Mouse (Mus musculus): ENCODE results near the gene Cadm2.

DNA sequence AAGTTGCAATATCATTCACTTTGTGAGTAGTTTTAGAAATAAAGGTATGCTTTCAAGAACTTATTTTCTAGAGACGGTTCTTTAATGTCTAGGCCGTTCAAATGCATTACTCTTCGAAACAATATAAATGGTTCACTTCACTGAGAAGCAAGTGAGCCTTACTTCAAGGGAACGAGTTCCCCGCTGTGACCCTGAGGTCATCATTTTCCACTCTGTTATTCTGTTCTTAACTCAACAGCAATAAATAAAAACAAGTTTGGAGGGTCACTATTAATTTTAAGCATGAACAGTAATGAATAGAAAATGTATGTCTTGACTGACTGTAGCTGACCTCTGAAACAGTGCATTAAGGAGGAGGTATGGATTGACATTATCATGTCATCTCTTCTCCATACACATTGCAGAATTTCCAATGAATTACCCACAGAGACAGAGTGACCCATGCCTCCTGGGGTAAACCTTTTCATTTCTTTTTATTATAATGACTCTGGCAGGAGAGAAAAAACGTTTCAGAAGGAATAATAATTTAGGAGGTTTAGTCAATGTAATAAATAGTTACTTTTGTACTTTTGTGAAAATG is 458.4 kb downstream of the Cadm2 start:
- TF ChIP-seq CTCF (IDR thresholded peaks at IDR 0.05; ENCODE audit: control insufficient read depth, insufficient read depth, insufficient read length) (no peak), MYOG (IDR thresholded peaks at IDR 0.05; ENCODE audit: control insufficient read depth, extremely low read depth, insufficient read length) (no peak), USF1 (IDR thresholded peaks at IDR 0.05; ENCODE audit: low read depth) (no peak), MAX (IDR thresholded peaks at IDR 0.05) (no peak)

Measured in C2C12 (cell line).